Mouse (Mus musculus) fat pad, adult 2 months (tissue): ENCODE data around the gene Srbd1.

Experiments
- DNase-seq: peaks from one replicate; pipeline ENCODE4 v3.0.0-alpha.2; 2011; ENCODE audit warnings: low read depth, low spot score; ENCODE audit errors: extremely low read depth

Srbd1 gene

DNA sequence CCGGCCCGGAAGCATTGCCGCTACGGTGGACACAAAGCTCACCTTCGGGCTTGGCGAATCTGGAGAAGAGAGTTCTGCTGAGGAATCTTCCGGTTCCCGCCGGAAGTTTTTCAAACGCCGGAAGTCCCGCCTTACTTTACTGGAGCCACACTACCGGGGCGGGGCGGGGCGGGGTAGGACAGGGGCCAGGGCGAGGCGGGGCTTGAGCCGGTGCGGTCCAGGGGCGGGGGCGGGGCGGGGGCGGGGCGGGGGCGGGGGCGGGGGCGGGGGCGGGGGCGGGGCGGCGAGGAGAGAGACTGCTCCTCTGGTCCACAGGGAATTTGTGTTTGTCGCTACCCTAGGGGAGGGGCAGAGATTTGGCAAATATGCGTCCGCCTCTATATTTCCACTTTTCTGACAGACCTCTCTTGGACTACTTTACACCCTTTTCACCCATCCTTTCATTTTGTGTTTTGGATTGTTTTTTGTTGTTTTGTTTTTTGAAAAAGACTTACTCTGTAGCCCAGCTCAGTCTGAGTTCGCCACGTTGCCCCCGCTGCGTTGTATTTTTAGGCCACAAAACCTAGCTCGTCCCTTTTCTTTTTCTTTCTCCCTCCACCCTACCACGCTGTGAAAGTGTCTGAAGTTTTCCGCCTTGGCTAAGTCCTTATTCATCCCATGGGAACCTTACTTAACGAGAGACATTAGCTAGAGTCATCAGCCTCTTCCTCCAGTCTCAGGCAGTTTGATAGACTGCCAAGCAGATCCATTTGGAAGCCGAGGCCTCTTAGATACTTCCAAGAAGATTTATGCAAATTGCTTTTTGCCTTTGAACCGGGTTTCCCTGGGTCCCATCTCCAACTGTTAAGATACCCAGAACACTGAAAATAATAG is at the start of gene Srbd1:
Gene Srbd1, minus strand, starts transcription at position 97 of the 873 bp plus-strand sequence.
- DNase-seq: no peak

DNA sequence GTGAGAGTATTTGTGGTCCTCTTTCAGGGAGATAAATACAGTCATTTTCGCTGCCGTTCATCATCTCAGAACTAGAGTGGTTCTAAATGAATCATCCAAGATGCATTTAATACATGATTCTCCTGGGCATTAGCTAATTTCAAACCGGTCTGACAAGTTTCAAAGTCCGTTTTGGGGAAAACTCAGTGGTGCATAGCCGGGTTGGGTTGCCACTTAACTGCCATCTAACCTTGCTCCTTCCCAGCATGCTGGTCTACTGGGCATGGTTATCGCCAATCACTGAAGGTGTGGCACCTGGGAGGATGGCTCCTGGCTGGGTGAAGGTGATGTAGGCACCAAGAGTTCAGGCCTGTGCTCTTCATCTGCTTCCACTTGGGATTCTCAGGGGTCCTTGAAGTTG is 49.0 kb upstream of the Srbd1 start:
- DNase-seq: no peak

DNA sequence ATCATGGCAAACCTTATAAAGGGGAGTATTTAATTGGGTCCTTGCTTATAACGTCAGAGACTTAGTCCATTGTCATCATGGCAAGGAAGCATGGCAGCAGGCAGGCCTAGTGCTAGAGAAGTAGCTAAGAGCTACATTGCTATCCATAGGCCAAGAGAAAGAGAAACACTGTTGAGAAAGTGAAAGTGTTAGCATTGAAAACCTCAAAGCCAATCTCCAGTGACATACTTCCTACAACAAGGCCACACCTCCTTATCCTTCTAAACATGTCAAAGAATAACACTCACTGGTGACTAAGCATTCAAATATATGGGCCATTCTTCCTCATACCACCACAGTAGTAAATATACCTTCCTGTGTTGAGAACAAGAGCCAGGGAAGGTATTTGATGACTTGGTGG is 42.8 kb upstream of the Srbd1 start:
- no peak for DNase-seq

DNA sequence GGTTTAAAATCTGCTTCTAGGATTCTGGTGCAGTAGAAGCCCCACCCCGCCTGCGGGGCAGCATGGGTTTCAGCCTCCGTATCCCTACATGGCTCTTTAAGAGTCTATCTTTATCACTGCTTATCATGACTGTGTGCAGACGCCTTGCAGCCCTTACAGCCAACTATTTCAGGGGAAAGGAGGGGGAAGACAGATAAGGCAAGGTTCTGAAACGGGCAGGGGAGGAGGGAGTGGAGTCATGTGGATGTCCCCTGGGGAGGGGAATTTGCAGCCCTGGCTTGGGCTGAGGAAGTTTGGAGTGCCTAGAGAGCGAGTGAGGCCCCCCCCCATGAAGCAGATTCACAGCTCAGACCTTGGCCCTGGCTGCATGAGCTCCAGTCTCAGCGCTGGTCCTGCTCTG is 40.6 kb upstream of the Srbd1 start:
- DNase-seq: no peak

DNA sequence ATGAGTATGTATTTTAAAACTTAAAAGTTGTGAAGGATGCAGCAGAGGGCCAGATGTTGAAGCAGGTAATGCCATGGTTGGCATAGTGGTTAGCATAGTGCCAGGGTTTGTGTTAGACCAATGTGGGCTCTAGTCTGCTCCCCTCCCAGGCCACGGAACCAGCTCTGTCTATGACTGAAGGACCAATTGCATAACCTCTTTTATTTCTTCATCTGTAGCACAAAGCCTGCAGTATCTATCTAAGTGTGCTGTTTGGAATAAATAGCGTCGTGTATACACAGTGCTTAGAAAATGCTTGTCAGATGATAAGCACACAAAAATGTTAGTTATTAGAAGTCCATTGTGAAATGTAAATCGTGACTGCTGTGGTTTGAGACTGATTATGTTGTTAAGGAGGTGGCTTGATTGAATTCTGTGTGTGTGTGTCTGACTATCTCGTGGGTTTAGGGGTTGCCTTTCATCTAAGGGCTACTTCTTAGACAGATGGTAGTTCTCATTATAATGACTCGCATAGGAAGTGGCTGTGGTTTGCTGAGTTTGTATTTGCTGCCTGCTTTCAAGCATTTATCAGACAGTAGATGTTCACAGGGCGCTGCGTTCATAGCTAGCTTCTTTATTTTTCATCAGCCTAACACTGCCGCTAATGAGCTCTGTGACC is 39.7 kb upstream of the Srbd1 start:
- DNase-seq: no peak

DNA sequence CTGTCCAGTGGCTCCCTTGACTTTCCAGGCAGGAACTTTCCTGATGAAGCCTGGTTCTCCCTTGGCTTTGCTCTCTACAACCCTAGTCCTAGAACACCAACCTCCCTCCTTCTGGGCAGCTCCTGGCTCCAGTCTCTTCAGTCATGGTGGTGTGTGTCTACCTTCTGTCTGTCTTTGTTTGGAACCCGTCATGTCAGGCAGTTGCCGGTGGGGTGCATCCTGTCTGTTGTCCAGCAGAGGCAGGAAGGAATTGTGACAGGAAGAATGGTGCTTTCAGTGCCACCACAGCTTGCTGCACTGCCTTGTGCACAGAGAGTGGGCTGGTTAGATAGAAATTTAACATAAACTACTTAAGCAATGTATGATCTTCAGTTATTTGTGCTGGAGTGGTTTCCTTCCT is 38.8 kb upstream of the Srbd1 start:
- no peak for DNase-seq

DNA sequence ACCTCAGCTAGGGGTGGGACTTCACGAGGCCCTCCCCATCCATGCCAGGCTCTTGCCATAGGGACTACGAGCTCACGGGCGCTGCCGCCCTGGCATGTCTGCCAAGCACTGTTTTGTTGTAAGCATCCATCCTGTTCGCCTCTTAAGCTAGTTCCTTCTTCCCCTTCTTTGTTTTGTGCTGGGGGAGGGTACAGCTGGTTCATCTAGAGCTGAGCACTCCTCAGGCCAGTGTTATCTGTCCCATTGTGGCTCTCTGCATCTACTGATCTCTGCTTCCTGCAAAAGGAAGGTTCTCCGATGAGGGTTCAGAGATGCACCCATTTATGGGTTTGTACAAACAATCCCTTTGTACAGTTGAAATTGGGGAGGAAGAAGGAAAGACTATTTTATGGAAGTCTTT is 31.7 kb upstream of the Srbd1 start:
- no peak for DNase-seq

DNA sequence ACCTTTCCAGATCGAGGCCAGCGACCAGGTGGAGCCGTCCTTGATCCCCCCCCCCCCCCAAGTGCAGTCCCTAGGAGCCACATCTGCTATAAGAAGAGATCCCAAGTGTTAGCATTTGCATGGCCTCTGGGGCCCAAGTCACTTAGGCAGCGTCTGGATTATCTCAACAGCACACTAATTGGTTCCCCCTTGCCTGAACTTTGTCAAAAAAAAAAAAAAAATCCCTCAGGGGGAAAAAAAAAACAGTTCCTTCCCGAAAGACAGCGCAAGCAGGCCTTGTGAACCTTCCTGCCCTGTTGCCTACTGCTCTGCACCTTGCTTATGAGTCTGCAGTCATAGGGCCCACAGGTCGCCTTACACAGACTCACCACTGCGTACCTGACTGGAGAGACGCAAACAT is 30.5 kb upstream of the Srbd1 start:
- DNase-seq: no peak

DNA sequence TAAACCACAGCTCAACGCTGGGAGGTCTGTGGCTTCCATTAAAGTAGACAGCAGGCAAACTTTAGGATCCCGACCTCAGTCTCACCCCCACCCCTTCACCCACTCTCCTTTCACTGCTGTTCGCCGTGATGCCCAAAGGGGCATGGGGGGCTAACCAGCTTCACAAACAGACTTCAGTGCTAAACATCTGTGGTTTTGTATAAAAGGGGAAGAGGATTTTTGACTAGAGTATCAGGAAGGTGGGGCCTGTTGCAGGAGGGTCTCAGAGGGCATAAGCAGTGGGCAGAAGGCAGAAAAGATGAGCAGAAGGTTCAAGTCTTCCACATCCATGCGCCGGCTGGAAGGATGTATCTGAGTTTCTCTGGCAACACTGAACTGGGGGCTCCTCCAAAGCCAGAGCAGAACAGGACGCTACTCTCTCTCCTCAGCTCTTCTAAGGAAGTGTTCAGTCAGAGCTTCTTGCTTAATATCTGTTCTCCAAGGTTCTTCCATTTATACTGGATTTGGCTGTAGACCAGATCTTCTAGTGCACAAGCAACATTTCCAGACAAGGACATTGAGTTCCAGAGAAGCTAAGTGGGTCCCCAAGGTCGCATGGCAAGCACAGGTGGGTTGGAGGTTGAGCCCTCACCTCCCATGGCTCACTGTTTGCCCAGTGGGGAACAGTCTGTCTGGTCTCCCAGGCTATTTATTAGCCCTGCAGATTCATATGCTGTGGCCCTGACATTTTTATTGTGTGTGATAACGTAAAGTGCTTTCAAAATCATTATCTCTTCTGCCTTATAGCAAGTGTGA is 25.4 kb upstream of the Srbd1 start:
- no peak for DNase-seq

DNA sequence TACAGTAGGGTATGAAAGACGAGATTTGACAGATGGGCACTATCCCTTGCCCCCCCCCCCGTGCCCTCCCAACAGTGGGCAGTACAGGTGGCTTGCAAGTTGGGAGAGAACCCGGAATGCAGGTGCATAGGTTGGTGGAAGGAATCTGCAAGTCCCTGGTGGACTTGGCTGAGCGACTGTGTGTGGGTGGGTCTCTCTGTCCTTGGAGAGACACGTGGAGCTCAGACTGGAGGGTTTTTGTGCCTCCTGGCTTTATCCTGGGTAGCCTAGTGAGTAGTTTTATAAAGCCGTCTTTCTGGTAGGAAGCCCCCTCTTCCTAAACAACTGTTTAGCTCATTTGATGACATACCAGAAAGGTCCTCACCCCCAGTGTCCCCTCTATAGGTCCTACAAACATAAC is 24.1 kb upstream of the Srbd1 start:
- DNase-seq: no peak

DNA sequence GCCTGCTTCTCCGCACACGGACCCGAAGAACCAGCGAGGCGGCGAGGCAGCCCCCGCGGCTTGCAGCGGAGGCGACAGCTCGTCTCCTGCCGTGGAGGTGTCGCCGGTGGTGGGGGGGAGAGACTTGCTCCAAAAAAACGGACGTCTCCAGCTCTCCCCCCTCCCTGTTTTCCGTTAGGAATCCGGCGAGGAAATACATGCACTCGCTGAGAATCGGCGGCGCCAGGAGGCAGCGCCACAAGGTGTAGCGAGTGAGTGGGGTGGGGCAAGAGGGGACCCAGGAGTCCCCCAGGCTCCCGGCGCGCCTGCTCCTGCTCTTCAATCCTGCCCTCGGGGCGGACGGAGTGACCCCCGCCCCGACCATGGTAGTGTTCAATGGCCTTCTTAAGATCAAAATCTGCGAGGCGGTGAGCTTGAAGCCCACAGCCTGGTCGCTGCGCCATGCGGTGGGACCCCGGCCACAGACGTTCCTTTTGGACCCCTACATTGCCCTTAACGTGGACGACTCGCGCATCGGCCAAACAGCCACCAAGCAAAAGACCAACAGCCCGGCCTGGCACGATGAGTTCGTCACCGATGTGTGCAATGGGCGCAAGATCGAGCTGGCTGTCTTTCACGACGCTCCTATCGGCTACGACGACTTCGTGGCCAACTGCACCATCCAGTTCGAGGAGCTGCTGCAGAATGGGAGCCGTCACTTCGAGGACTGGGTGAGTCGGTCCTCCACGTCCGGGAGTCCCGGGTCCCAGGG is 23.4 kb upstream of the Srbd1 start:
- DNase-seq: no peak

DNA sequence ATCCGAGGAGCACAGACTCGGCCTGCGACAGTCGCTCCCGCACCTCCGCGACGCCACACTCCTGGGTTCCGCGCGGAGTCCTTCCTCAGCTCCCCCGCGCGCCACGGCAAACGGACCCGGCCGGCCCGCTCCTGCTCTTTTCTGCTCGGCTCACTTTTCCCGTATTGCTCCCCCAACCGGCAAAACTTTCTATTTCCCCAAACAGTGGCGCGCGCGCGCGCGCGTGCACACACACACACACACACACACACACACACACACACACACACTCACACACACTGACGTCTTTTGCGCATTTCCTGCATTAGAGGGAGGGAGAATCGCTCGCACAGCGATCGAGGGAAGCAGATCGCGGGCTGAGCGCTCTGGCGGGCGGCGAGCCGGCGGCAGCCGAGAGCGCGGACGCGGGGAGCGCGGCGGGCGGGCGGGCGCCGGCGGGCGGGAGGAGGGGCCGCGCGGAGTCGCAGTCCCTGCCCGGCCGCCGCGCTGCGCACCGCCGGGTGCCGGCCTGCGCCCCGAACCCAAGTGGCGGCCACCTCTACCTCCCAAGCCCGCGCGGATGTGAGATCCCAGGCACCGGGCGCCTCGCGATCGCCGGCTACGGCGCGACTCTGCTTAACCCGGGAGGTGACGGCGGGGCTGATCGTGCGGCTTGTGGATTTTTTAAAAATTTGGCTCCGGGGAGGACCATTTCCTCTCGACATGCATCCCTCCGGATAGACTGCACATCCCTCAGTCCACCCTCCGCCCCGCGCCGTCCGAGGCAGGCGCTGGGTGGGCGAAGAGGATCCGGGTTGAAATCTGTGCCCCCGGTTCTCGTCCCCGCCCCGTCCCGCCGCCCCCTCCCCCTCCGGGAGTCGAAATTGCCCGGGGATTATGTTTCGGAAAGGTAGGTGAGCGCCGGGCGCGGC is 22.6 kb upstream of the Srbd1 start, which contains the start of gene Prkce:
Gene Prkce, plus strand, starts transcription at position 466 of the 911 bp plus-strand sequence.
- no peak for DNase-seq

DNA sequence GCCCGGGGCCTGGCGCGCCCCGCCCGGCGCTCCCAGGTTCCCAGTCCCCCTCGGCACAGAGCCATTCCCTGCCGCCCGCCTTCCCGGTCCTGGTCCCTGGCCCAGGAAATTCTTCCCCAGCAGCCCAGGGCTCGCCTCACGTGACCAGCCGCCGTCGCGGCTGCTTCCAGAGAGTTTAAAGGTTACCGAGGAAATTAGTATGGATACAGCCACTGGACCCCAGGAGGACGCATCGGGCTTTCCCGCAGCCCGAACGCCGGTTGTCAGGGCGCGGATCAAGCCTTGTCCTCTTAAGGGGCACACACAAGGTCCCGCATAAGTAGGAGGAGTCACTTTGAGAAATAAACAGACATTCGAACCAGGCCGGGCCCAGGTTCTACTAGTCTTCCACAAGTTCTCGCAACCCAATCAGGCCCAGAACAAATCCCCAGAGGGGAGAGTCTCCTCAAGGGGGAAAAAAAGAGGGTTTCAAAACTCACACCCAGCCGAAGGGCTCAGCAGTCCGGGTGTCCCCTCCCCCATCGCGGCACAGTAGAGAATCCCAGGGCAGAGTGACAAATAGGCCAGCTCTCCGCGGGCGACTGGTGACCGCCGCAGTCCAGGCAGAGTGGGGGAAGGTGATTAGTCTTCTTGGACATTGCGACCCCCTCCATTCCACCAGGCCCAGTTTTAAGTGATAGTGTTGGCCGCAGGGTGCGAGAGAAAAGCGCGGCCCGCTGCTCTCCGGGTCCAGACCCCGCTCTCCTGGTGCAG is 21.8 kb upstream of the Srbd1 start:
- no peak for DNase-seq

DNA sequence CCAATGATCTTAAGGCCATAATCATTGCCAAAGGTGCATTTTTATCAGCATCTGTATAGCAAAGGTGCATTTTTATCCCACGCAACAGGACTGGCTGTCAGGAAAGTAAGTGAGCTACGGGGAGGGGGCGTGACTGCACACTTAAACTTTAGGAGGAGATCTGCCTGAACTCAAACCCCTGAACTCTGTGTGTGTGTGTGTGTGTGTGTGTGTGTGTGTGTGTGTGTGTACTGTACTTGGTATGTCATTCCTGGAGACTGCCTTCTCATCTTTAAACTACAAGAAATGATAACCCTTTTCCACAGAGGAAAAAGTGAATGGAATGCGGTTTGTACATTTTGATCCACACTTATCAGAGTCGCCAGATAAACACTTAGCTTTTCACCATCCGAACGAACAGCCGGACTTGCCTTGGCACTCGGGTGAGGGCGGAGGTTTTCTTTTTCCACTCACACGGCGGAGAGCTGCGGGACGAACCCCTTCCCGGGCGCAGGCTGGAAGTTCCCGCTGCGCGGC is 21.1 kb upstream of the Srbd1 start:
- no peak for DNase-seq

DNA sequence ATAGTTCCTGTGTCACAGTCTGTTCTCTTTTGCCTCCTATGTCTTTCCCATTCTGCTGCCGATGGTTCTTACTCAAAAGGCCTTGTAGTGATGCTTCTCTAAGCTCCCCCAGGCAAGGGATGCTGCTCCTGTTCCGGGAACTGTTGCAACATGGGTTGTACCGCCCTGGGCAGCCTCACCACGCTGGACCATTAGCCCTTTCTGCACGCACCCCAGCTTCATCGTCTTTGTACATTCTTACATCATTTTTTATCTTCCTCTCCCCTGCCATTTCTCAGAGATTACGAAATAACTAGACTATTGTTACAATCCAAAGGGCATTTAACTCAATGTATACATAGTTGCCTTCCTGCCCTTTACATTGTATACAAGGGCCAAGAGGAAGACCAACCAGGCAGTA is 19.4 kb upstream of the Srbd1 start:
- no peak for DNase-seq

DNA sequence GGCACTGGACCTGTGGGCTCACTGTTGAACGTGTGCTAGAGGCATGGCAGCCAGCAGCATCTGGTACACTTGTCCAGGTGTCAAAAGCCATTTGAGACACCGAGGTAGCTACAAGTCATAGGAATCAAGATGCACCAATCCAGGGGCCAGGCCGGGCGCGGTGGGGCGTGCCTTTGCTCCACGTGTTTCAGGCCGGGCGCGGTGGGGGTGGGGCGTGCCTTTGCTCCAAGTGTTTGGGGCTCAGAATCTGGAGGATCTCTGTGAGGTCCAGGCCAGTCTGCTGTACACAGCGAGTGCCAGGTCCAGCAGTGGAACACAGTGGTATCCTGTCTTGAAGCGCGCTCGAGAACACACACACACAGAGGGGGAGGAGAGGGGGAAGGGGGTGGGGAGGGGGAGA is 17.7 kb upstream of the Srbd1 start:
- DNase-seq: no peak

DNA sequence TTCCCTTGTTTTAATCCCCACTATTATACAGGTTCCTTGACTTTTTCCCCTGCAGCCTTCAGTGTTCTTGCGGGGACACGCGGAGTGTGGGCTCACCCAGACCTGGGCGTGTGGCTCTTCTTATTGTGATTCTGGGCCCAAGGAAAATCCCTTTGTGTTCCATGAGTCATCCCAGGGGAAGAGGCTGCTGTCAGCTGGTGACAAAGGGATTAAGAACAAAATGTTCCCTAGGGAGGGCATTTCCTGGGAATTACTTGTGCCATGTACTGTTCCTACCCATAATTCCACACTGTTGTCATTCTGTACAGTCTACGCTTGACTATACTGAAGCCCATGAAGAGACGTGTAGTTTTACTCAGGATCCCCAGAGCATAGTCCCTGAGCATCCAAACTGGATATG is 12.0 kb upstream of the Srbd1 start:
- no peak for DNase-seq

DNA sequence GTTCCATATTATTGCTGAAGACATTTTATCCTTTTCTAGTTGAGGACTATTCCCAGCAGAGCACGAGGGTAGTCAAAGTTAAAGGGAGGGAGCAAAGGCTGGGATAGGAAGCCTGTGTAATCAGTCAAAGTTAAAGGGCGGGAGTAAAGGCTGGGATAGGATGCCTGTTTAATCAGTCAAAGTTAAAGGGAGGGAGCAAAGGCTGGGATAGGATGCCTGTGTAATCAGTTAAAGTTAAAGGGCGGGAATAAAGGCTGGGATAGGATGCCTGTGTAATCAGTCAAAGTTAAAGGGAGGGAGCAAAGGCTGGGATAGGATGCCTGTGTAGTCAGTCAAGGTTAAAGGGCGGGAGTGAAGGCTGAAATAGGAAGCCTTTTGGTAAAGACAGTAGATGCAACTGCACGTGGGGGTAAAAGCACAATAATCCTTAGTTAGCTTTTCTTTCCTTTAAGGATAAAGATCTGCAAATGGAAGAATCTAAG is 5.9 kb upstream of the Srbd1 start:
- peak; percentile 70 for DNase-seq

DNA sequence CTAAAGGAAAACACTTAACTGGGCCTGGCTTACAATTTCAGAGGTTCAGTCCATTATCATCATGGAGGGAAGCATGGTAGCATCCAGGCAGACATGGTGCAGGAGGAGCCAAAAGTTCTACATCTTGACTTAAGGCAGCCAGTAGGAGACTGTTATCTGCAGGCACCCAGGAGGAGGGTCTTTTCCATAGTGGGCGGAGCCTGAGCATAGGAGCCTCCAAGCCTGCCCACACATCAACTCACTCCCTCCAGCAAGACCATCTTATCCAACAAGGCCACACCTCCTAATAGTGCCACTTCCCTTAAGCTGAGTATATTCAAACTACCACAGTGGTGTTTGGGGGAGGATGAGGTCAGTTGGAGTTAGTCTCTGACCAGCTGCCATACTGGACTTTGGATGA is 4.8 kb upstream of the Srbd1 start:
- DNase-seq: no peak
